Mouse (Mus musculus): ENCODE results near the gene Btbd2. TPM values are rescaled to one million over a fixed set of nuclear protein-coding genes. Genes with fewer than 3 reads are reported as not detected.
"Not testable (repeated sequence)": the region's sequence is repeated elsewhere in the genome, so short reads cannot be mapped to it uniquely, and the experiment has no call there.

Gene Btbd2
- polyA plus RNA-seq, 1 experiment from 2014 or later = 71.6 TPM

GRCm38 (mm10) chr10:80619465-80620244 is 37.2 kb downstream of the Btbd2 start:
- no peaks in the 10 kb centered on the region for H3K27me3 ChIP-seq (ENCODE audit: poor library complexity, severe bottlenecking)
- H3K4me3 ChIP-seq = 0 out of 2 replicates have a peak overlapping the region, but pooled peaks have one; percentile 15
- 0 out of 2 replicates have a peak overlapping the region, but pooled peaks have one; percentile 31 for H3K27ac ChIP-seq
- 33% methylated on average over 8 of the region's 8 CpGs for WGBS
- no peak for DNase-seq (ENCODE audit: extremely low spot score, low spot score)
- H3K36me3 ChIP-seq (replicated peaks) = peaks cover 19% of the 10 kb centered on the region
- peaks cover 40% of the 10 kb centered on the region for H3K4me1 ChIP-seq
- H3K9me3 ChIP-seq = no peaks in the 10 kb centered on the region

- Histone ChIP-seq H3K27me3 (ENCODE audit: poor library complexity, severe bottlenecking) (no peaks in the 10 kb centered on the region), H3K9me3 (no peaks in the 10 kb centered on the region), H3K4me1 (peaks cover 25% of the 10 kb centered on the region), H3K36me3 (replicated peaks) (peaks cover 34% of the 10 kb centered on the region), H3K27ac (no peak overlapping the region), H3K4me3 (no peak overlapping the region)
- 87% methylated on average over 9 of the region's 9 CpGs for WGBS
- DNase-seq (ENCODE audit: extremely low spot score, low spot score) = no peak
These were observed 38.7 kb downstream of the Btbd2 start for GRCm38 (mm10) chr10:80618181-80618580.

GRCm38 (mm10) chr10:80614351-80614750 is 42.5 kb downstream of the Btbd2 start:
- 91% methylated on average over 6 of the region's 6 CpGs for WGBS
- no peak overlapping the region for H3K27ac ChIP-seq

GRCm38 (mm10) chr10:80613821-80614220 is 43.0 kb downstream of the Btbd2 start:
- no peak overlapping the region for H3K27ac ChIP-seq
- DNase-seq (ENCODE audit: extremely low spot score, low spot score) = no peak
- H3K36me3 ChIP-seq (replicated peaks) = peaks cover 75% of the 10 kb centered on the region
- 89% methylated on average over 3 of the region's 3 CpGs for WGBS
- no peaks in the 10 kb centered on the region for H3K9me3 ChIP-seq
- 0 out of 2 replicates have a peak, but pooled peaks cover 7% of the 10 kb centered on the region for H3K4me1 ChIP-seq
- H3K27me3 ChIP-seq (ENCODE audit: poor library complexity, severe bottlenecking) = no peaks in the 10 kb centered on the region
- H3K4me3 ChIP-seq = no peak overlapping the region

More at GRCm38 (mm10) chr10:80614351-80614750, 42.5 kb downstream of the Btbd2 start:
- no peaks in the 10 kb centered on the region for H3K9me3 ChIP-seq
- H3K27me3 ChIP-seq (ENCODE audit: poor library complexity, severe bottlenecking) = no peaks in the 10 kb centered on the region
- H3K4me3 ChIP-seq = no peak overlapping the region
- H3K36me3 ChIP-seq (replicated peaks) = peaks cover 70% of the 10 kb centered on the region
- no peak for DNase-seq (ENCODE audit: extremely low spot score, low spot score)
- 0 out of 2 replicates have a peak, but pooled peaks cover 7% of the 10 kb centered on the region for H3K4me1 ChIP-seq

- no peak overlapping the region for H3K27ac ChIP-seq
- WGBS = 91% methylated on average over 3 of the region's 3 CpGs
- H3K36me3 ChIP-seq (replicated peaks) = peaks cover 94% of the 10 kb centered on the region
- 0 out of 2 replicates have a peak, but pooled peaks cover 4% of the 10 kb centered on the region for H3K4me1 ChIP-seq
- H3K4me3 ChIP-seq = no peak overlapping the region
- no peak for DNase-seq (ENCODE audit: extremely low spot score, low spot score)
- no peaks in the 10 kb centered on the region for H3K27me3 ChIP-seq (ENCODE audit: poor library complexity, severe bottlenecking)
- H3K9me3 ChIP-seq = no peaks in the 10 kb centered on the region
These were observed 45.0 kb downstream of the Btbd2 start for GRCm38 (mm10) chr10:80611905-80612304.

DNA sequence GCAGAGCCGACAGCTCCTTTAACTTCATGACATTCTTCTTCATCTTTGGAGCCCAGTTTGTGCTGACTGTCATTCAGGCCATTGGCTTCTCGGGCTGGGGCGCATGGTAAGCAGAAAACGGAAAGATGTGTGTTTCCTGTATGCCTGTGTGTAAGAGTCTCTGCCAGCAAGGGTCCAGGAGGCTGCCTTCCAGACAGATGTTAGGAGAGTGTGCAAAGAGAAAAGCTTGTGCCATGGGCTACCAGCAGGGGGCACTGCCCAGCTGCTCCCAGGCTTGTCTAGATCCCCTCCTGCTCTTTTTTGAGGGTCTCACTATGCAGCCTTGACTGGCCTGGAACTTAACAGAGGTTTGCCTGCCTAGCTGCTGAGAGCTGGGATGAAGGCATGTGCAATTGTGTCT is 45.8 kb downstream of the Btbd2 start:
- H3K4me1 ChIP-seq = 0 out of 2 replicates have a peak, but pooled peaks cover 4% of the 10 kb centered on the region
- no peaks in the 10 kb centered on the region for H3K9me3 ChIP-seq
- peaks cover 97% of the 10 kb centered on the region for H3K36me3 ChIP-seq (replicated peaks)
- no peaks in the 10 kb centered on the region for H3K27me3 ChIP-seq (ENCODE audit: poor library complexity, severe bottlenecking)
- no peak overlapping the region for H3K4me3 ChIP-seq
- WGBS = 80% methylated on average over 4 of the region's 4 CpGs
- peak; percentile 45 for DNase-seq (ENCODE audit: extremely low spot score, low spot score)
- no peak overlapping the region for H3K27ac ChIP-seq

- no peaks in the 10 kb centered on the region for H3K27me3 ChIP-seq (ENCODE audit: poor library complexity, severe bottlenecking)
- no peak for DNase-seq (ENCODE audit: extremely low spot score, low spot score)
- H3K9me3 ChIP-seq = no peaks in the 10 kb centered on the region
- peaks cover 94% of the 10 kb centered on the region for H3K36me3 ChIP-seq (replicated peaks)
- no peak overlapping the region for H3K4me3 ChIP-seq
- WGBS = 89% methylated on average over 9 of the region's 9 CpGs
- H3K27ac ChIP-seq = no peak overlapping the region
- H3K4me1 ChIP-seq = 0 out of 2 replicates have a peak, but pooled peaks cover 4% of the 10 kb centered on the region
These were observed 46.6 kb downstream of the Btbd2 start for GRCm38 (mm10) chr10:80610116-80610785.

DNA sequence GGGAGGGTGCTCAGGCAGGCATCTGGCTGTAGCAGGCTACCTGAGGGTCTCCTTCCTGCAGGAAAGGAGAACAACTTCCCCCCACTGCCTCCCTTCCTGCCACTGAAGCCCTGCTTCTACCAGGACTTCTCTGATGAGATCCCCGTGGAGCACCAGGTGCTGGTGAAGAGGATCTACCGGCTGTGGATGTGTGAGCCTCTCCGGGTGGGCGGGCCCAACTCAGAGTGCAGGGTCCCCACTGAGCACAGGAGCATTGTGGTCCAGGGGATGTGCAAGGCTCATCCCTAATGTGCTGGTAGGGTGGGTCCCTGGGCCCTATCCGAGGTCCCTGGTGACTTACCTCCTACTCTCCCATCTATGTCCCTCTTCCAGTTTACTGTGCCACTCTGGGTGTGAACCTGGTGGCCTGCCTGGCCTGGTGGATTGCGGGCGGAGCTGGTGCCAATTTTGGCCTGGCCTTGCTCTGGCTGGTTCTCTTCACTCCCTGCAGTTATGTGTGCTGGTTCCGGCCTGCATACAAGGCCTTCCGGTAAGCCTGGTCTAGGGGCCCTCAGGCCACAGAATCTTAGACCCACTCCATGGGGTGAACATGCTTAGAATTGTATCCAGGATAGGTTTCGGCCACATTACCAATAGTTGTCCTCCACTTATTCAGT is 47.5 kb downstream of the Btbd2 start:
- 87% methylated on average over 10 of the region's 10 CpGs for WGBS
- DNase-seq (ENCODE audit: extremely low spot score, low spot score) = no peak
- no peaks in the 10 kb centered on the region for H3K9me3 ChIP-seq
- peaks cover 91% of the 10 kb centered on the region for H3K36me3 ChIP-seq (replicated peaks)
- H3K27me3 ChIP-seq (ENCODE audit: poor library complexity, severe bottlenecking) = no peaks in the 10 kb centered on the region
- H3K4me3 ChIP-seq = no peak overlapping the region
- peaks cover 11% of the 10 kb centered on the region for H3K4me1 ChIP-seq
- H3K27ac ChIP-seq = no peak overlapping the region

- H3K36me3 ChIP-seq (replicated peaks) = peaks cover 81% of the 10 kb centered on the region
- no peak overlapping the region; the same call in 1 of the 2 replicates for H3K4me3 ChIP-seq
- H3K9me3 ChIP-seq = no peaks in the 10 kb centered on the region
- H3K27ac ChIP-seq = no peak overlapping the region
- DNase-seq (ENCODE audit: extremely low spot score, low spot score) = no peak
- no peaks in the 10 kb centered on the region for H3K27me3 ChIP-seq (ENCODE audit: poor library complexity, severe bottlenecking)
- WGBS = 86% methylated on average over 3 of the region's 3 CpGs
- peaks cover 21% of the 10 kb centered on the region for H3K4me1 ChIP-seq
These were observed 48.4 kb downstream of the Btbd2 start for GRCm38 (mm10) chr10:80608435-80608834.

DNA sequence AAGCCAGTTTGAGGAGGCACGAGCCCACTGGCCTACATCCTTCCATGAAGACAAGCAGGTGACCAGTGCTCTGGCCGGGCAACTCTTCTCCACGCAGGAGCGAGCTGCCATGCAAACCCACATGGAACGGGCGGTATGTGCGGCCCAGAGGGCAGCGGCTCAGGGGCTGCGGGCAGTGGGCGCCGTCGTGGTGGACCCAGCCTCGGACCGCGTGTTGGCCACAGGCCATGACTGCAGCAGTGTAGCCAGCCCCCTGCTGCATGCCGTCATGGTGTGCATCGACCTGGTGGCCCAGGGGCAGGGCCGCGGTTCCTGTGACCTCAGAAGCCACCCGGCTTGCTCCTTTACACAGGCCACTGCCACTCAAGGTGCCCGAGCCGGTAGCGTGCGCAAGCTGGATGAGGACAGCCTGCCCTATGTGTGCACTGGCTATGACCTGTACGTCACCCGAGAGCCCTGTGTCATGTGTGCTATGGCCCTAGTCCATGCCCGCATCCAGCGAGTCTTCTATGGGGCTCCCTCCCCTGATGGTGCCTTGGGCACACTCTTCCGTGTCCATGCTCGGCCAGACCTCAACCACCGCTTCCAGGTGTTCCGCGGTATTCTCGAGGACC is 50.0 kb downstream of the Btbd2 start:
- H3K4me1 ChIP-seq = peaks cover 34% of the 10 kb centered on the region
- no peak for DNase-seq (ENCODE audit: extremely low spot score, low spot score)
- no peak overlapping the region for H3K27ac ChIP-seq
- 96% methylated on average over 34 of the region's 34 CpGs for WGBS
- no peaks in the 10 kb centered on the region for H3K27me3 ChIP-seq (ENCODE audit: poor library complexity, severe bottlenecking)
- peaks cover 67% of the 10 kb centered on the region for H3K36me3 ChIP-seq (replicated peaks)
- H3K9me3 ChIP-seq = no peaks in the 10 kb centered on the region
- H3K4me3 ChIP-seq = no peak overlapping the region

DNA sequence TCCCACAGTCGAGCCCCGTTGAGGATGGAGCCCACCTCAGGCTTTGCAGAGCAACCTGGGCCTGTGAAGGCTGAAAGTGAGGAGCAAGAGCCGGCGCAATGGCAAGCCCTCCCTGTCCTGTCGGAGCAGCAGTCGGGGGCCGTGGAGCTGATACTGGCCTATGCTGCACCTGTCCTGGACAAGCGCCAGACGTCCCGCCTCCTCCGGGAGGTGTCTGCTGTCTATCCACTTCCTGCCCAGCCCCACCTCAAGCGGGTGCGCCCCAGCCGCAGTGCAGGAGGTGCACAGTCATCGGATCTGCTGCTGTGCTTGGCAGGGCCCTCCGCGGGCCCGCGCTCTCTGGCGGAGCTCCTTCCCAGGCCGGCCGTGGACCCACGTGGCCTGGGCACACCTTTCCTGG is 50.6 kb downstream of the Btbd2 start:
- no peak for DNase-seq (ENCODE audit: extremely low spot score, low spot score)
- Histone ChIP-seq H3K4me3 (no peak overlapping the region), H3K9me3 (no peaks in the 10 kb centered on the region), H3K36me3 (replicated peaks) (peaks cover 61% of the 10 kb centered on the region), H3K27me3 (ENCODE audit: poor library complexity, severe bottlenecking) (no peaks in the 10 kb centered on the region), H3K4me1 (peaks cover 34% of the 10 kb centered on the region), H3K27ac (no peak overlapping the region)
- WGBS = 94% methylated on average over 23 of the region's 23 CpGs

- peaks cover 57% of the 10 kb centered on the region for H3K36me3 ChIP-seq (replicated peaks)
- WGBS = 86% methylated on average over 4 of the region's 4 CpGs
- H3K4me1 ChIP-seq = peaks cover 34% of the 10 kb centered on the region
- H3K27ac ChIP-seq; DNase-seq (ENCODE audit: extremely low spot score, low spot score); H3K4me3 ChIP-seq; H3K27me3 ChIP-seq (ENCODE audit: poor library complexity, severe bottlenecking); H3K9me3 ChIP-seq: not testable (repeated sequence)
These were observed 51.1 kb downstream of the Btbd2 start, which contains the start of gene Gm49322 for GRCm38 (mm10) chr10:80605721-80606120. Gene Gm49322 (plus strand): TSS chr10:80606021.

Data from forebrain, embryonic 10.5 days (tissue).